Mouse (Mus musculus) liver, embryonic 16.5 days (tissue): Measurements from ENCODE around the gene Tunar. TPM values are rescaled to one million over a fixed set of nuclear protein-coding genes. Genes with fewer than 3 reads are reported as not detected.

Source experiments
- ATAC-seq: fragments of 200-750 bp; cut with Nextera tagmentation; 2 replicates; pipeline ENCODE4 v1.8.0; 2017; ENCODE audit warnings: low read depth, mild to moderate bottlenecking, moderate number of reproducible peaks, moderate library complexity
- H3K27ac ChIP-seq: fragments of 300-500 bp; sonication (generic); 2 replicates; pipeline ENCODE4 v1.5.1; 2014; ENCODE audit warnings: mild to moderate bottlenecking, low read length
- H3K27me3 ChIP-seq: fragments of 300-500 bp; sonication (generic); 2 replicates; pipeline ENCODE4 v1.6.1; 2014; ENCODE audit warnings: low read depth, low read length, mixed read lengths; ENCODE audit not compliant: control insufficient read depth, insufficient read depth
- H3K36me3 ChIP-seq: fragments of 300-500 bp; sonication (generic); 2 replicates; pipeline ENCODE4 v1.6.1; 2014; ENCODE audit warnings: mild to moderate bottlenecking; ENCODE audit not compliant: control insufficient read depth, insufficient read depth
- H3K4me1 ChIP-seq: fragments of 300-500 bp; sonication (generic); 2 replicates; pipeline ENCODE4 v1.6.1; 2014; ENCODE audit warnings: low read depth, low read length, mixed read lengths; ENCODE audit not compliant: control insufficient read depth
- H3K4me2 ChIP-seq: fragments of 300-500 bp; sonication (generic); 2 replicates; pipeline ENCODE4 v1.6.1; 2014; ENCODE audit warnings: low read depth, low read length, mixed read lengths
- H3K4me3 ChIP-seq: fragments of 300-500 bp; sonication (generic); 2 replicates; pipeline ENCODE4 v1.5.1; 2014; ENCODE audit warnings: low read depth, mild to moderate bottlenecking, low read length
- H3K9ac ChIP-seq: fragments of 300-500 bp; sonication (generic); 2 replicates; pipeline ENCODE4 v1.6.1; 2014; ENCODE audit warnings: low read depth, low read length
- H3K9me3 ChIP-seq: fragments of 300-500 bp; sonication (generic); replicated peaks from 2 replicates; pipeline ENCODE4 v1.6.1; 2016; ENCODE audit warnings: low read length; ENCODE audit not compliant: control insufficient read depth
- WGBS: fragments of 180-500 bp; shearing (Covaris S2); extraction: QIAGEN DNeasy Blood & Tissue Kit; methylation state at CpG from one replicate; pipeline ENCODE4 v1.1.7; 2014; ENCODE audit not compliant: insufficient replicate concordance; 5-methylcytosine and 5-hydroxymethylcytosine counted together
- polyA plus RNA-seq: library from polyadenylated mRNA; unstranded; fragments of >200 nt; fragmentation: Nextera tagmentation; extraction: Ambion mirVana; gene quantifications from 2 replicates; pipeline ENCODE4 v1.2.1, GENCODE M21; 2015

Gene Tunar
- polyA plus RNA-seq, 1 experiment from 2014 or later = not detected

DNA sequence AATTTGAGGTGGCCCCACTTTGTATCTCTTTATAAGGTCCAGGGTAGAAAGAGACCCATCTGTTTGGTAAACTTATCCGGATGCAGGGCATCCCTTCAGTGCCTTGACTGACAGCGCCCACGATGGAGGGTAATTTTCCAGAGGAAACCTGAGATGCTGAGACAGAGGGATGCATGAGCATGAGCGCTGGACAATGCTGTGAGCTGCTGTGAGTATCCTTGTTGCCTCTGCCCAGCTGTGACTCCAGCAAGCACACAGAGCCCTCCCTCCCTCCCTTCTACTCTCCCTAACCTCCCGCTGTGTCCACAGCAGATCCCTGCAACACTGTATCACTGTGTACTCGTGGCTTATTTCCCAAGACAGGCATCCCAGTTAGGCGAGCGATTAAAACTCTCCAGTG lies 40.9 kb downstream of the Tunar start:
- H3K9ac ChIP-seq = no peak overlapping the region
- no peaks in the 10 kb centered on the region for H3K4me1 ChIP-seq
- H3K4me3 ChIP-seq = no peak overlapping the region
- no peak for ATAC-seq
- H3K9me3 ChIP-seq = no peaks in the 10 kb centered on the region
- H3K36me3 ChIP-seq = no peaks in the 10 kb centered on the region
- H3K4me2 ChIP-seq = no peak overlapping the region
- WGBS = 64% methylated on average over 8 of the region's 8 CpGs
- no peak overlapping the region for H3K27ac ChIP-seq
- no peaks in the 10 kb centered on the region for H3K27me3 ChIP-seq

DNA sequence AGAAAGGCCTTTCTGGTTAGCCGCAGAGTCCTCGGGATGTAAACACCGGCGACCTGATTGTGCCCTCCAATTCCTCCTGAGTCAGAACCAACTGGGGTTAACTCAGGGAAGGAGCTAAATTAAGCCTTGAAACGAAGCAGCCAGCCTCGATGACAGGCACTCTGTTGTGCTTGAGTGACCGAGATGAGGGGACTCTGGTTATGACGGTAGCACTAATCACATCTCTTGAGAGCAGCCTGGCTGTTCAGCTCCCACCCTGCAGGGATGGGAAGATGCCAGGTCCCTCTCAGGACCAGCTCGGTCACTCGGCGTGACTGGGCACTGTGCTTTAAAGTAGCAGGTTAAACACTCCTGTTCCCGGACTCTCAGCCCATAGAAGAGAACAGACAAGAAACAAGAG lies 43.3 kb downstream of the Tunar start:
- no peak overlapping the region for H3K27ac ChIP-seq
- ATAC-seq = no peak
- no peaks in the 10 kb centered on the region for H3K4me1 ChIP-seq
- no peak overlapping the region for H3K4me2 ChIP-seq
- no peaks in the 10 kb centered on the region for H3K36me3 ChIP-seq
- H3K9ac ChIP-seq = no peak overlapping the region
- H3K9me3 ChIP-seq = no peaks in the 10 kb centered on the region
- H3K27me3 ChIP-seq = no peaks in the 10 kb centered on the region
- 57% methylated on average over 12 of the region's 12 CpGs for WGBS
- no peak overlapping the region for H3K4me3 ChIP-seq

DNA sequence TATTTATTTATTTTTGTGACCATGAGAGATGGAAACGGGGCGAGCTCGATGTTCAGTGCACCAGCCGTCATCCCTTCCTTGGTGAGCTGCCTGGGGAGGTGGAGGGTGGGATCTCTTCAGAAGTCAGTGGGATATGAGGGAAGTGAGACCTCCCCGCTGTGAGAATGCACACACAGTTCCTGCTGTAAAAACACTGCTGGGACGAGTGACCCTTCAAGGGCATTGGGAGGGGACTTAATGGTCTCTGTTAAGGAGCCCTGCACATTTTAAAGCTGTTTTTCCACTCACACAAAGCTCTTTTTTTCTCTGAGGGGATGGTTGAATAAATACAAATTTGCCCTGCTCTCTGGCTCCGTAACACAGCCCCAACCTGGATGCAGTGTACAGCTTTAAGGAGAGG lies 49.1 kb downstream of the Tunar start:
- Histone ChIP-seq H3K4me3 (no peak overlapping the region), H3K36me3 (no peaks in the 10 kb centered on the region), H3K27ac (no peak overlapping the region), H3K4me2 (no peak overlapping the region), H3K9ac (no peak overlapping the region), H3K27me3 (no peaks in the 10 kb centered on the region), H3K9me3 (no peaks in the 10 kb centered on the region), H3K4me1 (no peaks in the 10 kb centered on the region)
- 61% methylated on average over 7 of the region's 7 CpGs for WGBS
- no peak for ATAC-seq

DNA sequence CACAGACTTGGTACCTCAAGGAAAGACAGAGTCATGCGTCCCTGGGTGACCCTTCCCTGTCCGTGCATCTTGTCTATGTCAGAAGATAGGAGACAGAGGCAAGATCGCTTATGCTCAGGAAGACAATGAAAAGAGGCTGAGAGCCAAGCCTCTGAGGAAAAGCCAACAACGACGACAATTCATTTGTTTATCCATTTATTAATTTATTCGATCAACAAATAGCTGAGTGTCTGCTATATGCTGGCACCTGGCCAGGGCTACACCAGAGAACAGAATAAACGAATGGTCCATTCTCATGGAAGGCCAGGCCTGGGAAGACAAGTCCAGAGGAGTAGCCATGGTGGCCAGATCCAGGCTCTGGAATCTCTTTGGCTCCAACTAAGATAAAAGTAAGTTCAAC lies 61.0 kb downstream of the Tunar start:
- Histone ChIP-seq H3K27ac (no peak overlapping the region), H3K36me3 (no peaks in the 10 kb centered on the region), H3K27me3 (no peaks in the 10 kb centered on the region), H3K4me3 (no peak overlapping the region), H3K9ac (no peak overlapping the region), H3K4me1 (no peaks in the 10 kb centered on the region), H3K9me3 (no peaks in the 10 kb centered on the region), H3K4me2 (no peak overlapping the region)
- ATAC-seq = no peak
- 71% methylated on average over 7 of the region's 7 CpGs for WGBS

DNA sequence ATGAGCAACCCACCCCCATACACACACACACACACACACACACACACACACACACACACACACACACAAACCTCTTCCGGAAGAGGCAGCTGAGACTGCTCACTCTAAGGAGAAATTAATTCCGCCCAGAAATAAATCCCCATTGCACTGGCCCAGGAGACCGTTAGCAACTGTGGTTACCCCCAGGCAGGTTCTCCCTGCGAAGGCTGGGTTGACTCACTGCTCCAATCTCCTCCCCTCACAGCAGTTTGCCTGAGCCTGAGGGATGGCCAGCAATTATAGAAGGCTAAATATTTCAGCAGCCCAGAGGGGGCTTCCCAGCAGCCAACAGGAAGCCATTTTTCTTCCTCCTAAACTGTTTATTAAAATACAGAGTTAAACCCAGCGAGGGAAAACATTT lies 64.5 kb downstream of the Tunar start:
- Histone ChIP-seq H3K36me3 (no peaks in the 10 kb centered on the region), H3K4me2 (no peak overlapping the region), H3K27ac (no peak overlapping the region), H3K9ac (no peak overlapping the region), H3K9me3 (no peaks in the 10 kb centered on the region), H3K4me3 (no peak overlapping the region), H3K27me3 (no peaks in the 10 kb centered on the region), H3K4me1 (no peaks in the 10 kb centered on the region)
- no peak for ATAC-seq
- 43% methylated on average over 5 of the region's 5 CpGs for WGBS

DNA sequence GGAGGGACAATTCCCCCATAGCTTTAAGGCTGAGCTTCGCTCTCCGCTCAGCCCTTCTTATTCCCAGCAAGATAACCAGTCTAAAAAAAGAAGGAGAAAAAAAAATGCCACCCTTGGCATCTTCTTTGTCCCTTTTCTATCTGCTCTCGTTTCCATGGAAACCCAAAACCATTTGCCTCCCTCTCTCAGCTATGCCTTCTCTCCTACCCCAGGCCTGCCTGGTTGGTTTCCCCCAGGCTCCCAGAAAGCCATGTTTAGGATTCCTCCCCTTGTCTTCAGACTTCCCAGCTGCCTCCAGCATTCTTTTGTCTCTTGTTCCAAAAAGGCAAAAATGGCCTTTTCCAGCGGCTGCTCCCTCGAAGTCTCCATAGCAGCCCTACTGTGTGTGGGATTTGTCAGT lies 70.1 kb downstream of the Tunar start:
- ATAC-seq = no peak
- no peaks in the 10 kb centered on the region for H3K9me3 ChIP-seq
- no peak overlapping the region for H3K9ac ChIP-seq
- H3K4me2 ChIP-seq = no peak overlapping the region
- WGBS = 70% methylated on average over 5 of the region's 5 CpGs
- no peak overlapping the region for H3K27ac ChIP-seq
- H3K4me1 ChIP-seq = no peaks in the 10 kb centered on the region
- no peak overlapping the region for H3K4me3 ChIP-seq
- H3K27me3 ChIP-seq = no peaks in the 10 kb centered on the region
- H3K36me3 ChIP-seq = no peaks in the 10 kb centered on the region

DNA sequence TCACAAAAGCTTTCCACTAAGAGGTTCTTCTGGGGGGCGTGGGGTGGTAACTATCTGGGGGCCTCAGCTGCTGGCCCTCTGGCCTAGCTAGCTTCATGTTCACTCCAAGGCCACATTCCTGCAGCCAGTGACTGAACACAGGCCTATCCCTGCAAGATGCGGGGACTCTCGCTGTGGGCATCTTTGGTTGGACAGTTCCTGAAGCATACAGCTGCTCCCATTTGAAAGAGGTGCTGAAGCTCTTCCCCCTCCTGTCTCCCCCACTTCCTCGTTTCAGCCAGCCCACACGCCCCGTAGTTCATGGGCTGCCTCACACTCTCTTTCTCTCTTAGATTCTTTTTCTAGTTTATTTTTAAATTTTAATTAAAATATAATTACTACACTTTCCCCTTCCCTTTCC lies 72.3 kb downstream of the Tunar start:
- Histone ChIP-seq H3K4me1 (no peaks in the 10 kb centered on the region), H3K4me3 (no peak overlapping the region), H3K9me3 (no peaks in the 10 kb centered on the region), H3K4me2 (no peak overlapping the region), H3K27ac (no peak overlapping the region), H3K27me3 (no peaks in the 10 kb centered on the region), H3K9ac (no peak overlapping the region), H3K36me3 (no peaks in the 10 kb centered on the region)
- WGBS = 37% methylated on average over 6 of the region's 6 CpGs
- no peak for ATAC-seq

DNA sequence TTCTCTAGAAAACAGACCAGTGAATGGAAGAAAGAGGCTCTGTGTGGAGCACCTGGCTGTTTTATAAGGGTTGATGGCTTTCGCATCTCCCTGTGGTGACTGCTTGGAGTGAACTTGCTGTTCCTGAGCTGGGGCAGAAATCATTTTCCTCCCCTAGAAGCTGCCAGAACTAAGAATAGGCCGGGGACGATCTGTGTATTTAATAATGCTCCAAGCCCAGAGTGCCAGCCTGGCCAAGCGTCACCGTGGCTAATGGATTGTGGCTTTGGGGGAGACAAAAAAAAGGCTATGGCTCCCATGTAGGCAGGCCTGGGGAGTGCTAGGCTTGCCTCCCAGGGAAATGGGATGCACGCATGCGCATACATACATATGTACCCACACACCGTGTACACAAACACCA lies 80.2 kb downstream of the Tunar start:
- H3K9ac ChIP-seq = no peak overlapping the region
- H3K4me1 ChIP-seq = no peaks in the 10 kb centered on the region
- no peak overlapping the region for H3K27ac ChIP-seq
- WGBS = 81% methylated on average over 8 of the region's 8 CpGs
- H3K27me3 ChIP-seq = no peaks in the 10 kb centered on the region
- H3K36me3 ChIP-seq = no peaks in the 10 kb centered on the region
- ATAC-seq = no peak
- no peak overlapping the region for H3K4me2 ChIP-seq
- H3K9me3 ChIP-seq = no peaks in the 10 kb centered on the region
- H3K4me3 ChIP-seq = no peak overlapping the region

DNA sequence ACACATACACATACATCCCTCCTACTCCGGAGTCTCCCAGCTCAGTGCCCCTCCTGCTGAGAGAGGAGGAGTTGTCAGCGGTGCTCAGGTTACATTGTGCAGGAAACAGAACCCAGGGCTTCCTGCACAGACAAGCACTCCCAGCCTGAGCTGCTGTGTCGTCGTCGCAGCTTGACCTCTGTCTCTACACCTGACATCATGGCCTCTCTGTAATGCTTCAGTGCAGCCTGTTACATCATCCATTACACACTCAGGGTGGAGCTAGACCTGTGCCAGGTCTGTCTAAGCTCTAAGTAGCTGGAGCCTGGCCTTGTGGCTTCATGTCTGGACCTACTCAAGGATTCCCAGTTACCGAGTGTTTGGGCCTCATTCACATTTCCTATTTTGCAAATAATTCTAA lies 86.8 kb downstream of the Tunar start:
- H3K9ac ChIP-seq = no peak overlapping the region
- no peak overlapping the region for H3K4me3 ChIP-seq
- H3K27me3 ChIP-seq = no peaks in the 10 kb centered on the region
- no peak for ATAC-seq
- no peak overlapping the region for H3K4me2 ChIP-seq
- H3K9me3 ChIP-seq = no peaks in the 10 kb centered on the region
- H3K27ac ChIP-seq = no peak overlapping the region
- 42% methylated on average over 6 of the region's 6 CpGs for WGBS
- H3K36me3 ChIP-seq = no peaks in the 10 kb centered on the region
- H3K4me1 ChIP-seq = no peaks in the 10 kb centered on the region

DNA sequence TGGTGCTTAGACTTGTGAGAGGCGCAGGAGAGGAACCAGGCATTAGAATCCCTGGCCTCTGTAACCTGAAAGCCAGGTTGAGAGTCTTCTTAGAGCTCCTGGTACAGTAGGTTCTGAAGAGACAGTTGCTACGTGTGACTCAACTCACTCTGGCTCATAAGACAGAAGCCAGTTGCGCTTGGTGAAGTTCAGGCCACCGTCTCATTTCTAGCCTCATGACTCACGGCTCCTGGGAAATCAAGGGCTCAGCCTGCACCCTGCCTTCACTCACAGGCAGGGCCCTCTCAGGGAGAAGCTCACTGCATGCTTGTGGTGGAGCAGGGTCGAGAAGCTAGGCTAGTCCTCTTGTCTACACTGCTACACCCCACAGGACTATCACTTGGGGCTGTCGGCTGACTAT lies 92.9 kb downstream of the Tunar start:
- Histone ChIP-seq H3K27me3 (no peaks in the 10 kb centered on the region), H3K27ac (no peak overlapping the region), H3K4me1 (no peaks in the 10 kb centered on the region), H3K9me3 (no peaks in the 10 kb centered on the region), H3K36me3 (no peaks in the 10 kb centered on the region), H3K9ac (no peak overlapping the region), H3K4me2 (no peak overlapping the region), H3K4me3 (no peak overlapping the region)
- ATAC-seq = no peak
- WGBS = 41% methylated on average over 7 of the region's 7 CpGs
